Mouse (Mus musculus): Measurements from ENCODE around the gene Map3k14. TPM values are rescaled to one million over a fixed set of nuclear protein-coding genes. Genes with fewer than 3 reads are reported as not detected.
"Not testable (repeated sequence)": the region's sequence is repeated elsewhere in the genome, so short reads cannot be mapped to it uniquely, and the experiment has no call there.

The Map3k14 gene
- total RNA-seq, 2 experiments from 2014 or later = 2.9 to 3.5 TPM

DNA sequence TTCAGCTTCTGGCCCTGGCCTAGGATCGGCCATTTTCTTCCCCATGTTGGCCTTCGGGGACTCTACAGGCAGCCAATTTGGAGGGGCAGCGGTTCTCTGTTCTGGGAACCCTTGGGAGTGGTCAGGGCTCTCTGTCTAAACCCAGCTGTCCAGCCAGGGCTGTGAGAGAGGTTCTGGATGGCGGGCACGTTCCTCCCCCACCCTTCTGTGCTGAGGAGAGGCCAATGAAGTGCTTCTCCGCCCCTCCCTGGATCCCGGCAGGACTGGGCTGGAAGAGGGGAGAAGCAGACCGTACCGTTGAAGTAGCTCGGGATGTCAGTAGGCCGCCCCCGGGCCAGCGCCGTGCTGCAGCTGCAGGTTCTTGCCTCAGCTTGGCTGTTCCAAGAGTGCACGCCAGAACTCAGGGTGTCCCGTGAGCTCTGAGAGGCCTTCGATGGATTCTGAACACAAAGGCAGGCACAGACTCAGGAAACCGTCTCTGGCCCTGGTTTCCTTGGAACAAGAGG lies 43.3 kb downstream of the Map3k14 start:
- intact Hi-C loops (cut with DNase I) = no loop called here
- DNase-seq (ENCODE audit: extremely low spot score in 1 of 2, low spot score in 2 of 2) = peak in 1 of 2 experiments; percentile 24

DNA sequence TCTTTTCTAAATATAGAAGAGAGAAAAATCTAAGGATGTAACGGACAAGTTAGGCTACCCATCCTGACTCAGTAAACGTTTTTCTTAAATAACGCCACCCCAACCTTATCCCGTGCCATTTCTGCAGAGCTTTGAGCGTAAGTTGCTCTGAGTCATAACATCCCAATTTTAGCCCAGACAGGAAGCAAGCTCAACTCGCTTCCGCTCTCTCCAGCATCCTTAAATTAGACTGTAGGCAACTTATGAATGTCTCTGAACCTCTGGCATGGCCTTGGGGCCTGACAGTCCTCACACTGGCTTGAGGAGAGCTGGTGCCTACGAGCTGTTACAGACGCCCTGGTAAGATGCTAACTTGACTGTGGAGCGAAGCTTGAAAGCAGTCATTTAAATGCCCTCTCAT lies 43.8 kb downstream of the Map3k14 start:
- intact Hi-C loops (cut with DNase I) = no loop called here
- peak; percentile 26 to 45 for DNase-seq (ENCODE audit: extremely low spot score in 1 of 2, low spot score in 2 of 2)

DNA sequence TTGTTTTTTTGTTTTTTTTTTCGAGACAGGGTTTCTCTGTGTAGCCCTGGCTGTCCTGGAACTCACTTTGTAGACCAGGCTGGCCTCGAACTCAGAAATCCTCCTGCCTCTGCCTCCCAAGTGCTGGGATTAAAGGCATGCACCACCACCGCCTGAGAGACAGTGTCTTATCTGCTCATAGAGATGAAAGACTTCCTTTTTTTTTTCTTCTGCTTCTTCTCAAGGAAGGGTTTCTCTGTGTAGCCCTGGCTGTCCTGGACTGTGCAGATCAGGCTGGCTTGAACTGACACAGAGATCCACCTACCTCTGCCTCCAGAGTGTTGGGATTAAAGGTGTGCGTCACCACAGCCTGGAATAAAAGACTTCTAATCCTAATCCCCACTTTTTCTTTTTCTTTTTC lies 44.6 kb downstream of the Map3k14 start:
- intact Hi-C loops (cut with DNase I); DNase-seq (ENCODE audit: extremely low spot score in 1 of 2, low spot score in 2 of 2): not testable (repeated sequence)

DNA sequence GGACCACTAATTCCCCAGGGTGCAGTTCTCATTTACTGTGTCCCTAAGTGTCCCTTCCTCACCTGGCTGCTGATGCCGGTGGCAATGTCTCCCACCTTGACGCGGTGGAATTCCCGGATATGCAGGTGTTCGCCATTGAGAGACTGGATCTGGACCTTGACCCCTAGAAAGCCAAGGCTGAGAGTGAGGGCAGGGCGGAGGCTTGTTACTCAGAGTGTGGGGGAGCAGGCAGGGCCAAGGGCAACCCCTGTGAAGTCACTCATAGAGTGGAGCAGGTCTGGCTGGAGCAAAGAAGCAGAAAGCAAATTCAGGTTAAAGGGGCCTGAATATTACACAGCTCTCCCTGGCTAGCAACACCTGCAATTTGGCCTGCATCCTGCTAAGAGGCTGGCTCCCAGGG lies 45.8 kb downstream of the Map3k14 start:
- intact Hi-C loops (cut with DNase I) = no loop called here
- DNase-seq (ENCODE audit: extremely low spot score in 1 of 2, low spot score in 2 of 2) = no peak

DNA sequence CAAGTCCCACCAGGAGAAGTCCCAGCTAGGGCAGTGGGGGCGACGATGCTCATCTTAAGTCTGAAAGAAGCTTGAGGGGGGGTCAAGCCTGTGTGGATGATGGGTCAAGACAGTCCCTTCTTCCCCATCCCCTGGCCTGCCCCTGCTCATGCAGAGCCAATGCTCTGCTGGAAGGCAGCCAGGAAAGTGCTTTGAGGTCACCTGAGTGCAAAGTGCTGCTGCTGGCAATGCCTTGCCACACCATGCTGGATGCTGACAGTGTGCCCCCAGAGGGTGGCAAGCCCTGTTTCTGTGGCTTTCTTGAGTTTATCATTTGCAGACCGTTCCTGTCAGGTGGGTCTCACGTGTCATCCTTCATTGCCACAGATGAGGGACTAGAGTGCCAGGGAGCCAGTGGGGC lies 47.3 kb downstream of the Map3k14 start:
- intact Hi-C loops (cut with DNase I) = no loop called here
- DNase-seq (ENCODE audit: extremely low spot score in 1 of 2, low spot score in 2 of 2) = peak in 1 of 2 experiments; percentile 39

DNA sequence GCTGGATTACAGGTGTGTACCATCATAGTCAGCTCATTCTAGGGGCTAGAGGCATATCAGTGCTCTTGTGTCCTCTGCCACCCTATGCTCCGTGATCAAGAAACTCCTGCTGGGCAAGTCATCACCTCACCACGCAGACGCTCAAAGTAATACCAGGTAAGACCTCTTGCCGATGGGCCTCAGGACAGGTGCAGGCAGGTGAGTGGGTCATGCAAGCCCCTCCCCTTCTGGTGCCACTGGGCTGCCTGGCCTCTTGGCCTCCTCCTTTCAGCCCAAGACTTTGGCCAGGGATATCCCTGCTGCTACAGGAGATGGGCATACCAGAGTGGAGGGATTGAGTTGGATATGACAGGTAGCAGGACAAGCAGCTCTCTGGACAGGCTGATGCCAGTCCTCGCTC lies 48.0 kb downstream of the Map3k14 start:
- peak in 1 of 2 experiments; percentile 24 for DNase-seq (ENCODE audit: extremely low spot score in 1 of 2, low spot score in 2 of 2)
- intact Hi-C loops (cut with DNase I) = no loop called here

DNA sequence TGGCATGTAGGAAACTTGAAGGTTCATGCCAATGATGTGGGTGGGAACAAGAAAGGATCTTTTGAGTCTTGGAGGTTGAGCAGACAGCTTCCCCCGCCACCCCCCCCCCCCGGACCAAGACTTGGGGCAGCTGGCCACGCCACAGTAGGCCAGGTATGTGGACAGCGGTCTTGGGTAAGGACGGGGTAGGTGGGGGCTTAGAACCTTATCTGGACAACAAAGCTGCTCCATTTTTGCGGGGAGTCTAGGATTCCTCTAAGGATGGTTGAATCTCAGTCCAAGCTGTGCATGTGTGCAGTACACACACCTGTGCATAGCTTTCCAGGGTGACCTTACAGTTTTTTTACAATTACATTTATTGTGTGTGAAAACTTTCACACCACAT lies 48.8 kb downstream of the Map3k14 start:
- DNase-seq (ENCODE audit: extremely low spot score in 1 of 2, low spot score in 2 of 2) = no peak
- intact Hi-C loops (cut with DNase I) = no loop called here

DNA sequence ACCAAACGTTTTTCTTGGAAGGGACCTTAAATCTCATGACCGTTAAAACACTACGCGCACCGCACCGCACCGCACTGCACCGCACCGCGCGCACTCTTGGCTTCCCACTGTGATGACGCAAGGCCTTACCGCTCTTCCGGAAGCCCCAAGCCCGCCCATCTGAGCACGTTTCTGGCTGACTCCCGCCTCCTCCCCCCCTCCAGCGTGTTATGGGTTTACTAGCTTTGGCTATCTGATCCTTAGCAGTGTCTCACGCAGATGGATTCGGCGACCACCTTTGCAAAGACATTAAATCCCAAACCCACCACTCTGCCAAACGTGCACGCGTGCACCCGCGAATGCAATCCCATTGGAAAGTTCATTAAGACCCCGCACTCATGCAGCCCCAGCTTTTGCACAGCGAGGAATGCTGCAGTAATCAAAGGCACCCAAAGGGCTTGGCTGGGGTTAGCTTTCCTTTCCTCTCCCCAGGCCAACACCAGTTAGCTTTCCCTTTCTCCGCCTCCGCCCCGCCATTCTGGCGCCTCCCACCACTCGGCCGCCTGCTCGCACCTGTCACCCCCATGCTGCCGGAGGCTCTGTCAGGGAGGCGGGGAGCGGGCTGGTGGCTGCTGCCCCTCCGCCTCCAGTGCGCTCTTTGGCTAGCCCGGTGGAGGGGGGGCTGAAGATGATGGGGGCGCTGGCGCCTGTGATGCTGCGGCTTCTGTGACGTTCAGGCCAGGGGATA lies 49.3 kb downstream of the Map3k14 start, which contains the start of gene Spata32:
Spata32 (minus strand) TSS at position 643 of the 727 bp plus-strand sequence.
- DNase-seq (ENCODE audit: extremely low spot score in 1 of 2, low spot score in 2 of 2) = peak; percentile 63 to 76
- intact Hi-C loops (cut with DNase I) = no loop called here

DNA sequence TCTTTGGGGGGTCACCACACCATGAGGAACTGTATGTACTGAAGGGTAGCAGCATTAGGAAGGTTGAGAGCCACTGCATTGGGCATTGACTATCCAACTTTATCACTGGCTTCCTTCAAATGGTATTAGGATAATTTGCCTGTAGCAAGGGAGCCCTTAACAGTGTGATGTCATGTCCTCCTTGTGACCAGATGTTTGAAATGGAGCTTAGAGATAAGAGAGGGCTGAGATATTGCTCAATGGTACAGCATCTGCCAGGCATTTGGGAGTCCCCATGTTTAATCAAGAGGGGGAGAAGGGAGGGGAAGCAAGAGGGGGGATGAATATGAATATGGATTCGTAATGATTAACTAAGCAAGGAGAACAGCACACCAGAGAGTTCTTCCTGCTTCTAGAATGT lies 51.9 kb downstream of the Map3k14 start:
- intact Hi-C loops (cut with DNase I) = no loop called here

DNA sequence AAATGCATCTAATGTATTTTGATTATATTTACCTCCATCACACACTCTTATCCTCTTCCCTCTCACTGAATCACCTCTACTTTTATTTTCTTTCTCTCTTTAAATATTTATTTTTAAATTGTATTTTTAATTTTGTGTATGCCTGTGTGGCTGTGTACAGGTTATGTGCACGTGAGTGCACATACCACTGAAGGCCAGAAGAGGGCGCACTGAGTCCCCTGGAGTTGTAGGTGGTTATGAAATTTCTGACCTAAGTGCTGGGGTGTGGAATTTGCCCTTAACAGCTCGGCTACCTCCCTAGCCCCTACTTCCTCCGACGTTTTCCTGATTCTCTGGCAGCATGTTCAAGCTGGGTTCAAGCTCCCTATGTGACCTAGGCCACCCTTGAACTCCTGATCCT lies 53.6 kb downstream of the Map3k14 start:
- intact Hi-C loops (cut with DNase I) = no loop called here
- no peak for DNase-seq (ENCODE audit: extremely low spot score in 1 of 2, low spot score in 2 of 2)

More for the DNA sequence above, 51.9 kb downstream of the Map3k14 start:
- DNase-seq (ENCODE audit: extremely low spot score in 1 of 2, low spot score in 2 of 2) = no peak

DNA sequence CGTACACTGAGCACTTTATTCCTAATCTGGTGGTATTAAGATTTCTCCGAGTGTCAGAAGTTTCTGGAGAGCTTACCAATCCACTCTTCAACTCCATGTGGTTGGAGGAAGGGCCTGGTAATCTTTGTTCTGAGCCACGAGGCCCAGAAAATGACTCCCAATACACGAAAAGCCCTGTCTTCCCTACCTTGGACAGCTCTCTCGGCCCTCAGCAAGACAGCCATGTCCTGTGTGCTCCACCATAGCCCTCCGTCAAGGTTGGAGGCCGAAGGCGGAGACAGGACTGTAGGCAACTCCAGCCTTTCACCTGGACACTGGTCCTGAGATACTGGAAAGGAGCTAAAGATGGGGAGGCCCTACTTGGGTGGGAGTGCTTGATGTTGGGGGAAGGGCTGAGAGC lies 57.0 kb downstream of the Map3k14 start:
- DNase-seq (ENCODE audit: extremely low spot score in 1 of 2, low spot score in 2 of 2) = no peak
- intact Hi-C loops (cut with DNase I) = no loop called here

DNA sequence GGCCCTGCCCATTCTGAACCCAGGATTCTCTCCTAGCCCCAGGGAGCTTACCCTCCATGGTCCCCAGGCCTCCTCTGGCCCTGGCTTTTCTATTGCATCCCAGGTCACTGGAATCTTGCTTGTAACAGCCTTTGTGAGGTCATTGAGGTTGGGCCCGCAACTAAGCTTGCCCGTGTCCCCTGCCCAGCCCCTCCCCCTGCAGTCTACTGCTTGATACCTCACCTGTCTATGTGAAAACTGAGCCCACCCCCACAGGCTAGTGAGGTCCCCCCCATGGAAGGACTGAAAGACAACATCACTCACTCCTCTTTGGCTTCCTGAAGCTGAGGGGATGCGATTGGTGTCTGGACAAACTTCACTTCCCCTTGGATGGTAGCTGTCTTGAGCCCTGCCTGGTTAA lies 58.8 kb downstream of the Map3k14 start, which contains the start of gene 1700023F06Rik:
1700023F06Rik (minus strand) TSS at position 101 of the 400 bp plus-strand sequence.
- no peak for DNase-seq (ENCODE audit: extremely low spot score in 1 of 2, low spot score in 2 of 2)
- intact Hi-C loops (cut with DNase I) = no loop called here

DNA sequence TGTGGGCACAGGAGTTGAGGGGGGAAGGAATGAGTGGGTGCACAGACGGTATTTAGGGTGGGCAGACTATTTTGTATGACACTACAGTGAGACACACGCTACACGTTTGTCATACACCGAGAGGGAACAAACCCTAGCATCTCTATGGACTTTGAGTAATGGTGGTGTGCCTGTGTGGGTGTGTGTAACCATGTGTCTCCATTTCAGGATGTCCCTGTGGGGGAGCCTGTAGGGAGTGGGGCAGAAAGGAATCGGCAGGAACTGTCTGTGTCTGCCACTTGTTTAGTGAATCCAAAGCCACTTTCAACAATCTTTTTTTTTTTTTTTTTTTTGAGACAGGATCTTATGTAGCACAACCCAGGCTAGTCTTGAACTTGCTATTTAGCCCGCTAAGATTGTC lies 61.1 kb downstream of the Map3k14 start:
- intact Hi-C loops (cut with DNase I) = no loop called here
- no peak for DNase-seq (ENCODE audit: extremely low spot score in 1 of 2, low spot score in 2 of 2)

DNA sequence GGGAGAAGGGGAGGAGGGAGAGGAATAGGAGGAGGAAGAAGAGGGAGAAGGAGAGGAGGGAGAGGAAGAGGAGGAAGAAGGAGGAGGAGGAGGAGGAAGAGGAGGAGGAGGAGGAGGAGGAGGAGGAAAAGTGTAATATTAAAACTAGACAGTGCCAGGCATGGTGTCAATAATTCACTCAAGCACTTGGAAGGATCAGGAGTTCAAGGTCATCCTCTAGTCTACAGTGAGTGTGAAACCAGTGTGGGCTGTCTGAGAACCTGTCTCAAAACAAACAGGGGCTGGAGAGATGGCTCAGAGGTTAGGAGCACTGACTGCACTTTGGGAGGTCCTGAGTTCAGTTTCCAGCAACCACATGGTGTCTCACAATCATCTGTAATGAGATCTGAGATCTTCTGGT lies 64.9 kb downstream of the Map3k14 start:
- DNase-seq (ENCODE audit: extremely low spot score in 1 of 2, low spot score in 2 of 2) = no peak
- intact Hi-C loops (cut with DNase I) = no loop called here

DNA sequence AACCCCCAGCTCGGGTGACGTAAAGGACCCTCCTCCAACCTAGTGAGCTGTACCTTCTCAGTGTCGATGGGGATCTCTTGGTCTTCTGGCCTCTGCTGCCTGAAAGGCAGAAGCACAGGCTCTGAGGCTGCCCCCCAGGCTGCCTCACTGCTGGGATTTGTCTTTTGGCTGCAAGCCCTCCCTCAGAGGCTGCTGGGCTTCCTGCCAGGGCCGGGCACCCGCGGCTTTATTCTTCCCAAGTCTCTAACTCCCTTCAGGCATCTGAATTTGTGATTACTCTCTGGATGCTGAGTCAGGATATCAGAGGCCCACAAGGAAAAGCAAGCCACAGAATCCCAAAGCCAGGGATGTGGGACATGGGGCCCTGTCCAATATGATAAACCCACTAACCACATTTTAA lies 65.6 kb downstream of the Map3k14 start:
- intact Hi-C loops (cut with DNase I) = no loop called here
- DNase-seq (ENCODE audit: extremely low spot score in 1 of 2, low spot score in 2 of 2) = peak; percentile 80 to 87

DNA sequence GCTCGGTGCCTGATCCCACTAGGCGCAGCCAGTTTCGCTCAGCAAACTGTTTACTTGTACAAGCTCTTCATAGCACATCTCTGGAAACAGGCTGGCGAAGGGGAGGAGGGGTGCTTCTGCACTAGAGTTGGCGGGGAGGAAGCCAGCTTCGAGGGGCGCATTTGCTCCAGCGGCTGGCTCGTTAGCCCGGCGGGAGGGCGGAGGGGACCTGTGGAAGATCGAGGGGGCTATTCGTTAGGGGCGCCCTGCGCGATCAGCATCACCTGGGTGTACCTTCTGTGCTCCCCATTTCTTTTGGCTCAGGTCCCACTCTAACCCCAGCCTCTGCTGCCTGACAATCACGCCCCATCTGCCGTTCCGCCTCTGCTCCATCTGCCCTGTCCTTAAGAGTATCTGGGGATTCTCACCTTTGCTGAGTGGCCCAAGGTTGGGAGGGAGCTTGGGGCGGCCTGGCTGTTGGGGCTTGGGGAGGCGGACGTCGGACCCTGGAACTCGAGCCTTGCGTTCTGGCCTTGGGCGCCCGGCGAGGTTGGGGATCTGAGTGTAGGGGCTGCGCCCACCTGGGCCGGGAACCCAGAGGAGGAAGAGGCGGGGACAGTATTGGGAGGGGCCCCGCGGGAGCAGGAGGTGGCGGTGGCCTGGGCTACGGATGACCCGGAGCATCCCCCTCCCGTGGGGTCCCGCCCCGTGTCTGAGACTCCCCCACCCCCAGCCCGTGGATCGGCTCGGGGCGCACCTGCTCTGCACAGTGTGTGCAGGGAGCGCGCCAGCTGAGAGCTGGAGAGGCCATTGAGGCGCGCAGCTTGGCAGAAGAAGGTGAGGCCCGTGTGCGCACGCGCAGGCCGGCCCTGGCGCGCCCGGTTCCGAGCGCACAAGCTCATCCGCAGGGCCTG lies 68.1 kb downstream of the Map3k14 start:
- intact Hi-C loops (cut with DNase I) = no loop called here
- DNase-seq (ENCODE audit: extremely low spot score in 1 of 2, low spot score in 2 of 2) = peak; percentile 60 to 78

DNA sequence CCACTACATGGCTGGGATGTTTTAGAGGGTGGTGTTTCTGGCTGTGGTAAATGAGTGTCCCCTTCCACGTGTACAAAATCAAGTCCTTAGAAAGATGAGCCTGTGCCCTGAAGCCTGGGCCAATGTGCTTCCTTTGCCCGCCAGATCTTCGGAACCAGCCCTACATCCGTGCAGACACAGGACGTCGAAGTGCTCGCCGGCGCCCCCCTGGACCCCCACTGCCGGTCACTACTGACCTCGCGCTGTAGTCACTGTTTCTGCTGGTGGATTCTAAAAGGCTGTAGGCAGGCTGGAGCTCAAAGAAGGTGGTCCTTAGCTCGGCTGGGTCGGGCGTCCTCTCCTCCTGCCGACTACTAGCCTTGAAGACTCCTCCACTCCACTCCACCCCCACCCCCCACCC lies 68.9 kb downstream of the Map3k14 start:
- intact Hi-C loops (cut with DNase I) = no loop called here
- DNase-seq (ENCODE audit: extremely low spot score in 1 of 2, low spot score in 2 of 2) = peak in 1 of 2 experiments; percentile 30

DNA sequence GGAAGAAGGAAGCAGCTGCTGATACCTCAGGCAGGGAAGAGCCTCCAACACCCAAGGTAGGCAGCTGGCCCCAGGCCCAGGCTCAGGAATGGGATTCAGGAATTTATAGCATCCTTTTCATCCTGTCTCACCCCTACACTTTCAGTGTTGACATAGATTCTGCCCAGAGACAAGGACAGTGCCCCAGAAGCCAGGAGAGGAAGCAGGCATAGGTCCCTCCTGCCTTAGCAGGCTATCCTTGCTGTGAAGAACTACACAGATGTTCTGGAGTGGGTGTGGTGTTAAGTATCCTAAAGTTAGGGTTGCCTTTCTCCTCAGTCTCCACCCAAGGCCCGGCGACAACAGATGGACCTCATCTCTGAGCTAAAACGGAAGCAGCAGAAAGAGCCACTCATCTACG lies 69.9 kb downstream of the Map3k14 start:
- intact Hi-C loops (cut with DNase I) = no loop called here
- peak in 1 of 2 experiments; percentile 33 for DNase-seq (ENCODE audit: extremely low spot score in 1 of 2, low spot score in 2 of 2)

DNA sequence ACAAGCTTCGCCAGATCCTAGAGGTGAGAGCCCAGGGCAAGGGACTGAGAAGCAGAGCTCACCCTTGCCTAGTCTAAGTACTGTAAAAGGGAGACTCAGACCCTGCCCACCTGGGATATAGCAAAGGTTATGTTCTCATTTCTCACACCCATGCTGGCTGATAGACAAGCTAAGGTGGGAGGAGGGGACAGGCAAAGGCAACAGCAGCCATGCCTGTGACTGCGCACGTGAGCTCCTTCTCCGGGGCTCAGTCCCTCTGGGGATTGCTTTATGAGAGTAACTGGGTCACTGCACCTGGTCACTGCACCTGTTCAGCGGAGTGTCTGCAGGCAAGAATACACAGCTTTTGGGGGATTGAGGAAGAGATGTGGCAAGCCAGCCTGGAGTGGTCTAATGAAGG lies 71.6 kb downstream of the Map3k14 start:
- DNase-seq (ENCODE audit: extremely low spot score in 1 of 2, low spot score in 2 of 2) = peak in 1 of 2 experiments; percentile 14

DNA sequence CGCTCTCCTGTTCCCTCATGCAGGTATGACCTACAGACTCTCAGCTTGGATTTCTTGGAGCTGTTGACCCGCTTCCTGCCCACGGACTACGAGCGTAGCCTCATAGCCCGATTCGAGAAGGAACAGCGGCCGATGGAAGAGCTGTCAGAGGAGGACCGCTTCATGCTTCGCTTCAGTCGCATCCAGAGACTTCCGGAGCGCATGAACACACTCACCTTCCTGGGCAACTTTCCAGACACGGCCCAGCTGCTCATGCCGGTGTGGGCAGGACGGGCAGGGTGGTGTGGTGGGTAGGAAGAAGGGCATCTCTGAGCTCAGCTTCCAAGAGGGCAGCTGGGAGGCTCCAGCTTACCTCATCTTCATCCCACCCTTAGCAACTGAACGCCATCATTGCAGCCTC lies 72.0 kb downstream of the Map3k14 start:
- peak in 1 of 2 experiments; percentile 52 for DNase-seq (ENCODE audit: extremely low spot score in 1 of 2, low spot score in 2 of 2)
- intact Hi-C loops (cut with DNase I) = no loop called here

More for the DNA sequence above, 71.6 kb downstream of the Map3k14 start:
- intact Hi-C loops (cut with DNase I) = no loop called here

Measured in left cerebral cortex, postnatal 10 days (tissue).